Mouse (Mus musculus) c-Kit-positive CD71-positive TER-119-negative erythroid progenitor cells, embryonic 14.5 days (primary cell): Measurements from ENCODE around the gene P3h2.
A peak's percentile ranks its signal among the peaks of the same experiment; 100 is the strongest.

Source experiments
- DNase-seq: peaks from one replicate; pipeline ENCODE4 v3.0.0-alpha.2; 2013; ENCODE audit warnings: low read depth

Gene P3h2

DNA sequence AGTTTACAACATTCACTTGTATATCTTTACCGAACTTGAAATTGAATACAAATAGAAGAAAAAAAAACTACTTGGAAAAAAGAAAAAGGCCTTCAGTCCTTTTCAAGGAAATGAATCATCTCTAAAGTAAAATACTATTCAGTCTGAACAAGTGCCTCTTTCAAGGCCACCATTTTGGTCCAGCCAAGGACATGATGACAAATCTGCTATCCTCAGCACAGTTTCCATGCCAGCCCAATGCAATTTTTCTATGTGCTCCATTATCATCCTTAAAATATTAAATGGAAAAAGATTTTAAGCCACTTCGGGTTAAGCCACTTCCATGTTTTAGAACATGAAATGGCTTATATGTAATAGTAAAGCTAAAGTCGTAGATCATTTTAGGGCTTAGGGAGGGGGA, 35.2 kb downstream of the P3h2 start:
- no peak for DNase-seq

GRCm38 (mm10) chr16:26065060-26065459, 40.5 kb downstream of the P3h2 start:
- DNase-seq: no peak

GRCm38 (mm10) chr16:26060239-26061085, 45.1 kb downstream of the P3h2 start:
- DNase-seq: no peak

GRCm38 (mm10) chr16:26053631-26054030, 52.0 kb downstream of the P3h2 start:
- no peak for DNase-seq

- DNase-seq: no peak
Observed at GRCm38 (mm10) chr16:26049393-26050087, 56.0 kb downstream of the P3h2 start.

DNA sequence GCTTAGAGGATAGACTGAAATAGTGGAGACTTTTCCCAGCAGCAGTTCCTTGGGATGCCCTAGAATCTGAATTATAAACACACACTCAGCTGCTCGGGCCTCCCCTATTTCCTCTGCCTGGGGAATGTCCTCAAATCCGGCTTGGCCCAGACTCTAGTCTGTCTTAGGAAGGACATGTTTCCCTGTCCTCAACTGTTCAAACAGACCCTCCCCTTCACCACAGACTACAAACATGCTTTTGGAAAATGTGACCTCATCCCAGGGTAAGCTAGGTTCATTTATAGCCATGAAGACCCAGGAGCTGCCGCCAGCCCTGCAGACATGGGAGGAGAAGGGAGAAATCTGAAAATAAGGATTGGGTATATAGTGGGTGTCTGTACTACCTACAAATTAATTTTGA, 57.7 kb downstream of the P3h2 start:
- DNase-seq: no peak

- DNase-seq: no peak
Observed at GRCm38 (mm10) chr16:26047396-26047795, 58.2 kb downstream of the P3h2 start.

GRCm38 (mm10) chr16:26041929-26042303, 63.7 kb downstream of the P3h2 start:
- no peak for DNase-seq

- DNase-seq: peak; percentile 7
Observed at GRCm38 (mm10) chr16:26041021-26041928, 64.3 kb downstream of the P3h2 start.

DNA sequence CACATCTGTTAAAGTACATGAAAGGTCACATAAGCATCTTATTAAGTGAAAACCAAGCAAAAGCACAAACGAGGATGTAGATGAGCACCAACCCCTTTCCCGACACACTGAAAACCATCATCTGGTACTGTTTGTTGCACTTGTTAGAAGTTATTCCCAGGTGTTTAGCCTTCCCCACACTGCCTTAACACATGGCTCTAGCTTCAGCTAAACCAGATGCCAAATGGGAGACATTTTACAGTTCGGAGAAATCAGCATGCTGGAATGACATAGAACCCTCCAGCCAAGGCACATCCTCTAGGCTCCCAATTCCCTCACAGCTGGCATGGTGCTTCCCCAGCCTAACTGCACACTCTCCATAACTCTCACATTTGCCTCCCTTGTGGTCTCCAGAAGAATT, 66.3 kb downstream of the P3h2 start:
- DNase-seq: no peak

DNA sequence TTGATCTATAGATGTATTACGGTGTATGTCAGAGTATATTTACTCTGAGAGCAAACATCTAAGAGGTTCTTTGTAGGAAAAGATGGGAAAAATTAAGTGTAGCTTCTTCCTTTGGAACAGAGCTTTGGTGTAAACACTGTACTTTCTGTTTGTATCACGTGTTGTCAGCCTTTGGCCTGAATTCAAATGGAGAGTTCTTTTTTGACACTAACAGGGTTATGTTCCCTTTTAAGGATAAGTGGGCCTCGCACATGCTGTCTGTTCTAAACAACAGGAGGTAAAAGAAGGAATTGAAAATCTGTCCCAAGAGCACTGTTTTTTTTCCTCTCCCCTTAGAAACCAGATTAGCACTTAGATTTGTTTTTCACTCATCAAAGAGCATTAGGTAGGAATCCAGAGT, 70.1 kb downstream of the P3h2 start:
- no peak for DNase-seq

GRCm38 (mm10) chr16:26035079-26035478, 70.5 kb downstream of the P3h2 start:
- no peak for DNase-seq

GRCm38 (mm10) chr16:26029424-26030012, 76.1 kb downstream of the P3h2 start:
- DNase-seq: no peak

DNA sequence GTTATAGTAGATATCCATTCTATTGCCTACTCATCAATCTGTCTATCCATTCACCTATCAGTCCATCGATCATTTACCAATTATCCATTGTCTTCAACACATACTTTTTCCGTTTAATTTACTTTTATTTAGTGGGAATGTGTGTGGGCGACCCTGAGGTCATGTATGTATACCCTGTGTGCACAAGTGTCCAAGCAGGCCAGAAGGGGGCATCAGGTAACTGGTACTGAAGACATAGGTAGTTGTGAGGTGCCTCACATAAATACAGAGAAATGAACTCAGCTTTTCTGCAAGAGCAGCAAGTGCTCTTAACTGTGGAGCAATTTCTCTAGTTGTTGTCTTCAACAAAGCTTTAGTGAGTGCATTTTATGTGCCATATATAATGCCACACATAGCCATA, 79.2 kb downstream of the P3h2 start:
- no peak for DNase-seq

- no peak for DNase-seq
Observed at GRCm38 (mm10) chr16:26024543-26024942, 81.0 kb downstream of the P3h2 start.

GRCm38 (mm10) chr16:26023352-26023751, 82.2 kb downstream of the P3h2 start:
- DNase-seq: no peak

- no peak for DNase-seq
Observed at GRCm38 (mm10) chr16:26021759-26022158, 83.8 kb downstream of the P3h2 start.

DNA sequence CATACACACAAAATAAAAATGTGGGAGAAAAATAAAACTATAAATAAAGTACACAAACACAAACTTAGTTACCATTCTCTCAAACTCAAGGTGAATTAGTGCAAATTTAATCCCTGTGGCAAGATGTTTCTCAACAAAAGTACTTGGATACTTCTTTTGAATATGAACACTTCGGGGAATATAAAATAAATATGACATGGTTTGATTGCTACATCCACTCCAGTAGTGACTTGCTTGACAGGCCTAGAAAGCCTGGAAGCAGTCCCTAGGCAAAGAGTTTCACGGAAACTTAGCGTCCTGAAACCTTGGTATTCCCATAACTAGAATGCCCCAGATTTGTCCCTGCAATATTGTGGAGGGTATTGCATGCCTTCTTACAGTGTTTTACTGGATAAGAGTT, 99.8 kb downstream of the P3h2 start:
- DNase-seq: no peak

DNA sequence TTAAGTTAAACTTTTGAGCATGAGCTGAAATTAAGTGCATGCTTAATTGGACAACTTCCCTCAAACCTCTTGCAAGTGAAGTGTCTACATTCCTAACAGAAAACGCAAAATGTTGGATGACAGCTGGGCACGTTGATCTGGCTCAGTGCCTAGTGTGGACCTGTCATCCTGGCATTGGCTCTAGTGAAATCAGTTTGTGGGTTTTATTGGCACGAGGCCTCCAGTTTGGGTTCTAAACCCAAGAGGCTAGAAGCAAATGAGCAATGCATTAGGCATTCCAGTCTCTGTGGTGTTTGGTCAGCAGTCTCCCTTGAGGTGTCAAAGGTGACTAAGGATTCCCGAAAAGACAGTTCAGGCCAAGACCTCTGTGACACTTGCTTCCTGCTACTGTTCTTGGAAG, 102.3 kb downstream of the P3h2 start:
- no peak for DNase-seq

DNA sequence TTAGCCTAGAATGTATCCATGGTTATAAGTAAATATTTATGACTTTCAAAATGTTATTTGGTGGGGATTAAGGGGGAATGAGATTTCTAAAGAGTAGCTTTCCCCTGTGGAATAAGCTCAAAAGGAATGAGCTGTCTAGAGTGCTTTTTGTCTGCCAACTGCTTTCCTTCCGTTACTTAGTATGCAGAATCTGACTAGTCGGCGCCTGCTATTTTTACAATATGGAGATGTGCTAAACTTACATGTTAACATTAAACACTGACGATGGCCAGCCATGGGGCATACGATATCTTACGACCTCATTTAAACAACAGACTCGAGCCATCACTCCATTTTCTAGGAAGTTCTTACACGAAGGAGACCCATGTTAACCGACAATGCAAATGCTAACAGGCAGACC, 102.7 kb downstream of the P3h2 start:
- no peak for DNase-seq

DNA sequence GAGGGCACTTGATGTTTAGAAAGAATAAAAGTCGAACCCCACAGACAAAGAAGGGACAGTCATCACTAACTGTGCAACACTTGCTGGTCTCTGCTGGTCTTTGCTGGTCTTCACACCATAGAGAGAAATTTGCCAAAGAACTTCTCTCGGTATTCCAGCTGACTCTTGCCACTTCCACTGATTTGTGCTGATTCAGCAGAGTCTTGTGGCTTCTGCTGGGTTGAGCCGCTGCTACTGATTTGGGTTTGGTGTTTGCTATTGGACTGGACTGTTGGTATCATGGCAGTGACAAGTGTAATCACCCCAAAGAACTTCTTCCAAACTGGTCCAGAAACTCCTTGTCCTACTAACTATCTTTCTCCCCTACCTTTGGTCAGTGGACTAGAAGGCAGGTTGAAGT, 111.0 kb downstream of the P3h2 start:
- DNase-seq: no peak

DNA sequence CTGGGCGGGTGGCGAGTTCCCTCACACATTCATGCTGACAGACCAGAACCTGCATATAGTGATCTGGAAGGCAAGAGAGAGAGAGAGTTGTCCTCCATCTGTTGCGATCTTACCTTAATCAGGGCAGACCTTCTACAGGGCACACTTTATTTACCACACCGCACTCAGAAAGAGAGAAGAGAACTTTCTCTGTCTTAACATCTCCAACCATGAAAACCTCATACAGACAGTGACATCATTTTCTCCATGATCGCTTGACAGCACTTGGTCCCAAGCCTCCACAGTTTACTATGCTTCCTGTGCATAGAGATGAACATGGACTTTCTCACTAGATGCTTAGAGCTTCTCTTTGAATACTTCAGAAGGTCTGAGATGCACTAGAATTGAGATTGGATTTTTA, 118.4 kb downstream of the P3h2 start:
- no peak for DNase-seq
